Mouse (Mus musculus) macrophage (primary cell): ENCODE results near the gene Atn1. TPM values are rescaled to one million over a fixed set of nuclear protein-coding genes. Genes with fewer than 3 reads are reported as not detected.

Source experiments
- H3K27ac ChIP-seq: fragments of 350-480 bp; formaldehyde crosslinking; 2 replicates; pipeline ENCODE4 v1.9.0; 2021
- H3K36me3 ChIP-seq: fragments of 350-480 bp; formaldehyde crosslinking; 2 replicates; pipeline ENCODE4 v1.9.0; 2021; ENCODE audit errors: inconsistent target
- H3K4me3 ChIP-seq: fragments of 350-480 bp; formaldehyde crosslinking; 2 replicates; pipeline ENCODE4 v1.9.0; 2021; ENCODE audit errors: inconsistent target
- H3K79me2 ChIP-seq: fragments of 350-480 bp; formaldehyde crosslinking; 2 replicates; pipeline ENCODE4 v1.9.0; 2021; ENCODE audit errors: inconsistent target
- WGBS: methylation state at CpG from one replicate; pipeline ENCODE4 v1.1.7; 2026; ENCODE audit warnings: inconsistent platforms; ENCODE audit not compliant: missing documents; 5-methylcytosine and 5-hydroxymethylcytosine counted together
- polyA plus RNA-seq: library from polyadenylated mRNA; stranded (reverse); fragments of 250-400 nt; gene quantifications from 3 replicates; pipeline ENCODE4 v1.2.4, GENCODE M21; 2018; ENCODE audit warnings: inconsistent platforms

The Atn1 gene
- polyA plus RNA-seq, 1 experiment from 2014 or later, result 35.6 TPM

DNA sequence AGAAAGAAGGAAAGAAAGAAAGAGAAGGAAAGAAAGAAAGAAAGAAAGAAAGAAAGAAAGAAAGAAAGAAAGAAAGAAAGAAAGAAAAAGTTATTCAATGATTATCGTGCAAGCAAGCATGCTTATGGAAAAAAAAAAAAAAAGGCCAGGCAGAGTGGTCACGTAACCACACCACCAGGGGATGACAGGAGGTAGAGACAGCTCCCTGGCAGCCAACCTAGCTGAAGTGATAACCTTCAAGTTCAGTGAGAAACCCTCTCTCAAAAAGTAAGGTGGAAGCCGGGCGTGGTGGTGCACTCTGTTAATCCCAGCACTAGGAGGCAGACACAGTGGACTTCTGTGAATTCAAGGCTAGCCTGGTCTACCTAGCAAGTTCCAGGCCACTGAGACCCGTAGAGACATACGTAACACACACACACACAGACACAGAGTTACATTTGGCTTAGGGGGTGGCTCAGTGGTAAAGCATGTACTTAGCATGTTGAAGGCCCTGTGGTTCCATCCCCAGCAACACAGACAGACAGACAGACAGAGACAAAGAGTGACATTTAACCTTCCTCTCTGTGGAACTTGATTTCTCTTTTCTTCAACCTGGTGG is 33.3 kb downstream of the Atn1 start:
- peaks cover 41% of the 10 kb centered on the region for H3K79me2 ChIP-seq
- H3K27ac ChIP-seq, result peak overlapping the region; percentile 80
- 76% methylated on average over 6 of the region's 6 CpGs for WGBS
- no peak overlapping the region for H3K4me3 ChIP-seq
- peaks cover 52% of the 10 kb centered on the region for H3K36me3 ChIP-seq

DNA sequence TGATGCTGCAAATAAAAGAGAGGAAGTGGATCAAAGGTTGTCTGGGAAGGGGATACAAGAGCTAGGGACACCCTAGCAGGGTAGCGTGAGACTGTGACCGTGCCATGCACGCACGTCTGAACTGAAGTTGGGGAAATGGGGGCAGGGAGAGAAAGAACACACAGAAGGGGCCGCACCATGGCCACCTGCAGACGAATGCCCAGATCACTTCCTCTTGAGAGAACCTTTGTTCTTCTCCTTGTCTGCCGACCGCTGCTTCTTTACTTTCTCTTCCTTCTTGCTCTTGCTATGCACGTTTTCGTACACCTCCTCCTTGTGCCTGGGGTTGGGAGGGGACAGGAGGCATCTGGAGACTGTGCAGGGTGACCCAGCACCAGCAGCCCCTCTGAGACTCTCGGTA is 35.4 kb downstream of the Atn1 start:
- Histone ChIP-seq H3K36me3 (peaks cover 41% of the 10 kb centered on the region), H3K4me3 (no peak overlapping the region), H3K79me2 (peaks cover 20% of the 10 kb centered on the region), H3K27ac (peak overlapping the region; percentile 10; the same call in 1 of the 2 replicates)
- WGBS, result 21% methylated on average over 11 of the region's 11 CpGs

GRCm38 (mm10) chr6:124719354-124719978 is 36.9 kb downstream of the Atn1 start:
- no peak overlapping the region for H3K27ac ChIP-seq
- peaks cover 10% of the 10 kb centered on the region for H3K79me2 ChIP-seq
- H3K36me3 ChIP-seq, result peaks cover 44% of the 10 kb centered on the region
- H3K4me3 ChIP-seq, result no peak overlapping the region
- WGBS, result 96% methylated on average over 7 of the region's 7 CpGs

DNA sequence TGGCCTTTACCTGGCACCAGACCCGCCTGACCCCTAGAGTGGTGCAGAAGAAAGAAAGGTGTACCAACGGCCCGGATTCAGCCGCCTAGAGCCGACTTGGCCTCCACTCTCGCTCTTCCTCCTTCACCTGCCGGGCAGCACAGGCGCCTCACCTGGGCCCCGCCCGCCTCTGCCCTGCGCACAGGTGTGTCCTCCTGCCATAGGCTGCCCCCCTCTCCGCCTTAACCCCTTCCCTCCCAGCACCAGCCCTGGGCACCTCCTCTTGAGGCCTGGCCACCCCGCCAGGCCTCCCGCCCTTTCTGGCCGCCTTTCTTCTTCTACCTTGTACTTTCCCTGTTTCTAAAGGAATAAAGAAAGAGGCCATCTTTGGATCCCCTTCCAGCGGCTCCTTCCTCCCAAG is 37.6 kb downstream of the Atn1 start:
- 100% methylated on average over 5 of the region's 16 CpGs for WGBS
- peaks cover 45% of the 10 kb centered on the region for H3K36me3 ChIP-seq

GRCm38 (mm10) chr6:124717968-124718367 is 38.4 kb downstream of the Atn1 start:
- Histone ChIP-seq H3K36me3 (peaks cover 45% of the 10 kb centered on the region), H3K27ac (no peak overlapping the region), H3K79me2 (peaks cover 19% of the 10 kb centered on the region), H3K4me3 (no peak overlapping the region)
- 93% methylated on average over 13 of the region's 13 CpGs for WGBS

More for the DNA sequence above, 37.6 kb downstream of the Atn1 start:
- Histone ChIP-seq H3K79me2 (peaks cover 12% of the 10 kb centered on the region), H3K4me3 (no peak overlapping the region), H3K27ac (no peak overlapping the region)

DNA sequence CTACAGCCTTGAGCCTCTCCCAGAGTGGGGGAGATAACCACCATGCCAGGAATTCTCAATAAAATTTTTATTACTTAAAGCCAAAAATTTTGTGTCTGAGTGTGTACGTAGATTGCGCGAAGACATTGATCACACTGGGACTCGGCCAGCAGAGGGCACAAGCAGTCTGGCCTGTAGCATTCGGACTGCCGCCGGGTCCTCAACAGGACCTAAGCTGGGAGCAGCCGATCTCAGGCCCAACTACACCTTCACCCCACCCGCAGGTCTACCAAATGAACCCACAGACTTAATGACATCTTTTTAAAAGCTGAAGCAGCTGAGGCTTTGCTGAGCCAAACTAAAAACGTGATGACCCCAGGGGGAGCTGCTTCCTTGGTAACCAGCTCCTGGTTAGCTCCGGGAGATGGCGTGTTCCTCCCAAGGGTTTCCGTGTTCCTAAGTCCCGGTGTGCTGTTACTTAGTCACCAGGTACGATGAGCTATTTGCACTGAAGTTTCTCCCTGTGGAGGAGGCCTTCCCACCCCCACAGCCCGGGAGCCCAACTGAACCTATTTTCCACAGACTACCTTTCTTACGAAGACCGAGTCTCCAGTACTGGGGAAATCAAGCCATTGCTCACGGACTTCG is 39.3 kb downstream of the Atn1 start:
- H3K4me3 ChIP-seq, result no peak overlapping the region
- 64% methylated on average over 17 of the region's 20 CpGs for WGBS
- H3K27ac ChIP-seq, result no peak overlapping the region
- H3K79me2 ChIP-seq, result peaks cover 26% of the 10 kb centered on the region
- H3K36me3 ChIP-seq, result peaks cover 44% of the 10 kb centered on the region

- Histone ChIP-seq H3K27ac (peak overlapping the region; percentile 50), H3K36me3 (peaks cover 27% of the 10 kb centered on the region), H3K79me2 (peaks cover 65% of the 10 kb centered on the region), H3K4me3 (peak overlapping the region; percentile 100)
- 22% methylated on average over 11 of the region's 11 CpGs for WGBS
Observed at GRCm38 (mm10) chr6:124712918-124713317, 43.4 kb downstream of the Atn1 start.

DNA sequence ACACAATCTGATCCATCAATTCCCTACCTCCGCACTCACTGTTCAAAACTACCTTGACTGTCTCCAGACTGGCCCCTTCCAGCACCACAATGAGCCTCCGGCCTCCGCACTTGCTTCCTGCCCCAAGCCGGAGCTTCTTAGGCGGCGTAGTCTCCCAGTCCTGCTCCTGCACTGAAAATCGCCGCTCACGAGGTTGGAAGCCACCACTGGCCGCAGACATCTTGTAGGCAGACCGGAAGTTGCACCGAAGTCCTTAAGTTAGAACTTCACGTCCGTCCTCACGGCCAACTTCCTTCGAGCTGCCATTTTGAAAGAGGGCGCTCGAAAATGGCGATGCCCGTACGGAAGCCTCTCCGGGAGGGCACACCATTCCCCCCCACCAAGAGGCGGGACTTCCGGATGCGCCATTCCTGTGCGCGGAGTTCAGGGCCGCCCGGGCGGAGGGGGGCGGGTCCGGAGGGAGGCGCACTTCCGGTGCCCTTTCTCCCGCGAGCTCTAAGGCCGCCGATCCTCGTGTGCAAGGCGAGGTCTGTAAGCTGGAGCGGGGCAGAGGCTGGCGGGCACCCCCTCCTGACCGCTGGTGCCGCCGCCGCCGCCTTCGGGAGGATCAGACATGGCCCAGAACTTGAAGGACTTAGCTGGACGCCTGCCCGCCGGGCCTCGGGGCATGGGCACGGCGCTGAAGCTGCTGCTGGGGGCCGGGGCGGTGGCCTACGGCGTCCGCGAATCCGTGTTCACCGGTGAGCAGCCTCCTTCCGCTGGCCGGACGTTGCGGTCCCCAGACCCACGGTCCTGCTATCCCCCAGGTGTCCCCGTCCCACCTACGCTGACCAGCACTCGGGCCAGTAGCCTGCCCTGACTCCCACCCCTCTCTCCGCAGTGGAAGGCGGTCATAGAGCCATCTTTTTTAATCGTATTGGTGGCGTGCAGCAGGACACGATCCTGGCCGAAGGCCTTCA is 44.2 kb downstream of the Atn1 start, which contains the start of the genes Emg1 and Phb2:
Gene Emg1 (minus strand): TSS at position 355 of the 959 bp plus-strand sequence.
Gene Phb2 (plus strand): TSS at position 513 of the 959 bp plus-strand sequence.
- peak within 1 kb of the TSS; percentile 77 for H3K27ac ChIP-seq
- peaks cover 30% of the 10 kb centered on the region for H3K36me3 ChIP-seq
- peaks cover 73% of the 10 kb centered on the region for H3K79me2 ChIP-seq
- peak within 1 kb of the TSS; percentile 100 for H3K4me3 ChIP-seq
- under 1% methylated on average over 76 of the region's 76 CpGs for WGBS

- Histone ChIP-seq H3K36me3 (peaks cover 32% of the 10 kb centered on the region), H3K4me3 (no peak overlapping the region), H3K27ac (no peak overlapping the region), H3K79me2 (peaks cover 83% of the 10 kb centered on the region)
- 96% methylated on average over 9 of the region's 10 CpGs for WGBS
Observed at GRCm38 (mm10) chr6:124708289-124708889, 47.9 kb downstream of the Atn1 start.

DNA sequence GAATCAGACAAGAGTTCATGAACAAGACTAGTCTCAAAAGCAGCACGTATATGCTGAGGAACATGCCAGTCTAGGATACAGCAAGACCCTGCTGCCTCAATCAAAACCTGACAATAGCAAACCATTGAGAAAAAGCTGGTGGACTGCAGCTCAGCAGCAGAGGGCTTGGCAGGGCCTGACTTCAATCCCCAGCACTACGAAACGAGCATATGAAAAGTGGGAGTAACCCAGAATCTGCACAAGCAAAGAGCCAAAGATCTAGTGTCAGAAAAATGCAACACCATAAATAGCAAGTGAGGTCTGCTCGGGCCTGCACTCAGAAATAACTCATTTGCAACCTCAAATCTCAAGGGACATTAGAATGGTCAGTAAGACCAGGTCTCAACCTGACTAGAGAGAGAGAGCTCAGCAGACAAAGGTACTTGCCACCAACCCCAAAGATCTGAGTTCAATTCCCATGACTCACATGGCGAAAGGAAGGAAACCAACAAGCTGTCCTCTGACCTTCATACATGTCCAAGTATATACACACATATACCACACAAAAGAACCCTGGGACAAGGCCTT is 50.2 kb downstream of the Atn1 start:
- peaks cover 65% of the 10 kb centered on the region for H3K79me2 ChIP-seq
- no peak overlapping the region for H3K4me3 ChIP-seq
- no peak overlapping the region for H3K27ac ChIP-seq
- WGBS, result 86% methylated on average over 5 of the region's 5 CpGs
- H3K36me3 ChIP-seq, result peaks cover 49% of the 10 kb centered on the region

DNA sequence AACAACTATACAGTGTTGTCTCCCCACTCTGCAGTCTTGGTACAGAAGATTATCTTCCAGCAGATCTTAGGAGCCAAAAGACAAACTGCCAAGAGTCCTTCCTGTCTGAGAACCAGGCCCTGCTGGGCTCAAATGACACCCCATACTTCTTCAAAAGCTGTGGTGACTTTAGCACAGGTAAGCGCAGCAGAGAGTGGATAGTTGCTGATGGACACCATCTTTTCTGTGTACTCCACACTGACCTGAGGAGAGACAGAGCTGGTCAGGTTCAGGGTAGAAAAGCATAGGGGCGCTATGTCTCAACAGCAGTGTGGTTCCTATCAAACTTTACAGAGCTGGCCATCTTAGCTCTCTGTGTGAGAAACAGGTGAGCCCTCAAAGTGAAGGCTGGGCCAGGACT is 51.9 kb downstream of the Atn1 start:
- WGBS, result 95% methylated on average over 2 of the region's 2 CpGs

GRCm38 (mm10) chr6:124703789-124704188 is 52.5 kb downstream of the Atn1 start:
- no peak overlapping the region for H3K4me3 ChIP-seq
- H3K27ac ChIP-seq, result no peak overlapping the region
- 86% methylated on average over 7 of the region's 7 CpGs for WGBS
- H3K36me3 ChIP-seq, result peaks cover 65% of the 10 kb centered on the region
- peaks cover 42% of the 10 kb centered on the region for H3K79me2 ChIP-seq

More for the DNA sequence above, 51.9 kb downstream of the Atn1 start:
- Histone ChIP-seq H3K79me2 (peaks cover 48% of the 10 kb centered on the region), H3K4me3 (no peak overlapping the region), H3K36me3 (peaks cover 59% of the 10 kb centered on the region), H3K27ac (no peak overlapping the region)

DNA sequence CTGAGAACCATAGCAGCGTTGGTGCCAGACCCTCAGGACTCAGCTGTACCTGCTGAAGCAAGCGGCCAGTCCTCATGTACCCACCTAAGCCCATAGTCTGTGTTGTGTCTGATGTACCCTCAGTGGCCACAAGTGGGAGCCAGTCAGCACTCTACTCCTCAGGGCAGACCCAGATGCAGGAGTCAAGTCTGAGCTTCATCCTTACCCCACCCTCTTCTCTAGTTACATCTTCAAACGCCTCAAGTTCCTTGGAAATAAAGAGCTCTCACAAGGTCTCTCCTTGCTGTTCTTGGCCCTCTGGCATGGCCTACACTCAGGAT is 53.6 kb downstream of the Atn1 start:
- 59% methylated on average over 3 of the region's 3 CpGs for WGBS
- H3K27ac ChIP-seq, result no peak overlapping the region
- peaks cover 31% of the 10 kb centered on the region for H3K79me2 ChIP-seq
- H3K36me3 ChIP-seq, result peaks cover 65% of the 10 kb centered on the region
- no peak overlapping the region for H3K4me3 ChIP-seq
